Mouse (Mus musculus): ENCODE measurements around the gene Bhmt.

- TF ChIP-seq JUND (IDR thresholded peaks at IDR 0.05; ENCODE audit: low read depth, low read length) (no peak), POLR2A (IDR thresholded peaks at IDR 0.05; ENCODE audit: control insufficient read depth in 1 of 2, insufficient read depth in 1 of 2, low read depth in 1 of 2, low read length in 2 of 2, poor library complexity in 1 of 2) (no peak), TCF12 (IDR thresholded peaks at IDR 0.05; ENCODE audit: low read depth, low read length) (no peak), USF1 (IDR thresholded peaks at IDR 0.05; ENCODE audit: low read depth, low read length) (no peak), MAZ (IDR thresholded peaks at IDR 0.05; ENCODE audit: low read depth, low read length) (no peak), EP300 (IDR thresholded peaks at IDR 0.05; ENCODE audit: low read depth in 1 of 2, low read length in 2 of 2) (no peak), CTCF (IDR thresholded peaks at IDR 0.05 in 2 of 3, conservative IDR thresholded peaks at IDR 0.05 in 1 of 3; ENCODE audit: control insufficient read depth in 1 of 3, insufficient read depth in 1 of 3, low read depth in 2 of 3, low read length in 3 of 3, poor library complexity in 1 of 3, severe bottlenecking in 1 of 3) (no peak), RCOR1 (IDR thresholded peaks at IDR 0.05; ENCODE audit: low read depth, low read length) (no peak)
Measured at GRCm38 (mm10) chr13:93580431-93580830, 57.3 kb downstream of the Bhmt start.

Data from MEL (cell line).